Mouse (Mus musculus) stomach, postnatal 0 days (tissue): ENCODE measurements around the gene E130114P18Rik.

Source experiments
- CTCF ChIP-seq: IDR thresholded peaks from 2 replicates; pipeline ENCODE4 v1.5.1; 2016; ENCODE audit warnings: antibody characterized with exemption, low read depth, mild to moderate bottlenecking, moderate library complexity
- EP300 ChIP-seq: optimal IDR thresholded peaks from 2 replicates; pipeline ENCODE3; 2016; ENCODE audit warnings: antibody characterized with exemption

DNA sequence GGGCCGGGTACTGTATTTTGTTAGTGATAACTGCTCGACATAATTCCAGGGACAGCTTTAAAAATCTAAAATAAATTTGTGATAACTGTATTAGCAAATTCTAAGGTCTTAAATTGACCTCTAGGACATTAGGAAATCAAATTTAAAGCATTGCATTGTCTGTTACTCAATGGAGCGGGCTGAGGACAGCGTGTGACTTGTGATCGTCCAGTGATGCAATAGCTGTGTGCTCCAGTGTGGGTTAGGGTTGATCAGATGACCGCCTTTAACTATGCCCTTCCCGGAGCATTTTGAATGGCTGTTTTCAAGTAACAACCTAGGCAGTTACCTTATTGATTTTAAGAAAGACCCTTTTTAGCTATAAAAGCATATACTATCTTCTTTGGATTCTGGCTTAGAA is 36.6 kb upstream of the E130114P18Rik start:
- TF ChIP-seq EP300 = no peak
- no peak for TF ChIP-seq CTCF
